Mouse (Mus musculus) adrenal gland, adult 18-20 months (tissue): ENCODE data around the gene Pitx2. TPM values are rescaled to one million over a fixed set of nuclear protein-coding genes. Genes with fewer than 3 reads are reported as not detected.

ENCODE experiments used
- DNase-seq, 2 experiments: peaks; one replicate each; pipeline ENCODE4 v3.0.0; 2021 to 2022; ENCODE audit warnings: low spot score in 2 of 2
- total RNA-seq, 2 experiments: library from RNA; stranded (reverse); gene quantifications; 1 replicate in 1 of 2; 2 replicates in 1 of 2; pipeline ENCODE4 v1.2.3; 2021

Gene Pitx2
- total RNA-seq, 2 experiments from 2014 or later = 0.35 TPM; not detected in 1

- no peak for DNase-seq
Observed at GRCm38 (mm10) chr3:129256283-129256682, 56.6 kb downstream of the Pitx2 start.

- DNase-seq = no peak
Observed at GRCm38 (mm10) chr3:129256766-129257165, 57.1 kb downstream of the Pitx2 start.

DNA sequence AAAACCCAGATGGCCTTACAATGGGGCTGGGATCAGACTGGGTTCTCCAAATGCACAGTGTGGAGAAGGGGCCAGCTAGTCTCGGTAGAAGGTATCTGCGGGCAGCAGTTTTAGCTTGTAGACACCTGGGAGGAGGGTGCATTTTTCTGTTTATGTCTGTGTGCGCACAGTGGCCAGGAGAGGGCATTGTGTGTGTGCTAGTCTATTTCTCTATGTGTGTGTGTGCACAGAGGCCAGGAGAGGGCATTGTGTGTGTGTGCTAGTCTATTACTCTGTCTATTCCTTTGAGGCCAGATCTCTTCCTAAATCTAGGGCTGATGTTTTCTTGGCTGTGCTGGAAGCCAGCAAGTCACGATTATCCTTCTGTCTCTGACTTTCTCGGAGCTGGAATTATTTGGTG, 58.8 kb downstream of the Pitx2 start:
- DNase-seq = no peak

Other genes starting within 250 kb of the Pitx2 start
- gene Enpep, start 132.8 kb downstream of the Pitx2 start, total RNA-seq = 10 to 100 TPM; 12.8 to 17.4 TPM